Mouse (Mus musculus) lung, postnatal 0 days (tissue): ENCODE results near the gene Matk.

Experiments used
- CTCF ChIP-seq: IDR thresholded peaks from 2 replicates; pipeline ENCODE4 v1.5.1; 2016; ENCODE audit warnings: antibody characterized with exemption, mild to moderate bottlenecking
- EP300 ChIP-seq: IDR thresholded peaks from 2 replicates; pipeline ENCODE4 v1.6.1; 2016; ENCODE audit warnings: antibody characterized with exemption, mild to moderate bottlenecking, control low read depth

DNA sequence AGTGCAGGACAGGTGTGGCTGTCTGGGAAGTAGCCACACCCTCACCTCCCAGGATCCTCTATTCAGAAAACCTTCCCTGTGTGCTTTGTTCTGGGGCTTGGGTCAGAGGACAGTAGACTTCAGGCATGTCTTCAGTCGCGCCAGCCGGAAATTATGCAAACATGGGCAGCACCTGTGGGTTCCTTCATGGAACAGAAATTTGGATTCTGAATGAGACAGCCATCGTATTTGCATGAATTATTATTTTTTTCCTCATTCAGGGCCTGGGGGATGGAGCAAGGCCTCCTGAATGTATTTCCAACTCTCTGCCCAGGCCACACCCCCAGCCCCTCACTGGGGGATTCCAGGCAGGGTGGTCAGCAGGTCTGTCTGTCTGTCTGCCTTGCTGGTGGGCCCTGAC is 8.3 kb downstream of the Matk start:
- TF ChIP-seq CTCF (no peak), EP300 (no peak)
